Mouse (Mus musculus): Measurements from ENCODE around the gene Xpot. TPM values are rescaled to one million over a fixed set of nuclear protein-coding genes. Genes with fewer than 3 reads are reported as not detected.

Gene Xpot
- polyA plus RNA-seq (2015; fragmentation: Nextera tagmentation; extraction: Ambion mirVana), result 27.8 TPM in 2 replicates

- no peaks in the 10 kb centered on the region for H3K9me3 ChIP-seq (replicated peaks)
- no peaks in the 10 kb centered on the region for H3K27me3 ChIP-seq
- H3K4me2 ChIP-seq, result peak within 1 kb of the TSS; percentile 86
- WGBS, result under 1% methylated on average over 70 of the region's 70 CpGs
- ATAC-seq (replicated peaks; ENCODE audit: insufficient number of reproducible peaks, insufficient read depth, low FRiP score, low read depth), result peak; percentile 100
- peaks cover 16% of the 10 kb centered on the region for H3K36me3 ChIP-seq
- peaks cover 24% of the 10 kb centered on the region for H3K4me1 ChIP-seq (replicated peaks)
- H3K27ac ChIP-seq, result peak within 1 kb of the TSS; percentile 96
- H3K4me3 ChIP-seq, result peak within 1 kb of the TSS; percentile 97
- H3K9ac ChIP-seq, result peak within 1 kb of the TSS; percentile 89
These were observed at the start of gene Xpot for GRCm38 (mm10) chr10:121626186-121626882. TSS of gene Xpot (minus strand) at chr10:121626332.

- WGBS, result 75% methylated on average over 10 of the region's 10 CpGs
- ATAC-seq (replicated peaks; ENCODE audit: insufficient number of reproducible peaks, insufficient read depth, low FRiP score, low read depth), result no peak
These were observed 43.0 kb upstream of the Xpot start for GRCm38 (mm10) chr10:121669103-121669502.

GRCm38 (mm10) chr10:121665631-121666145 is 39.6 kb upstream of the Xpot start:
- whole genome bisulfite sequencing, result 61% methylated on average over 8 of the region's 8 CpGs
- Histone ChIP-seq H3K27me3 (no peaks in the 10 kb centered on the region), H3K27ac (no peak overlapping the region), H3K9me3 (replicated peaks) (no peaks in the 10 kb centered on the region), H3K4me2 (no peak overlapping the region), H3K9ac (no peak overlapping the region), H3K4me3 (no peak overlapping the region), H3K36me3 (no peaks in the 10 kb centered on the region), H3K4me1 (replicated peaks) (peaks cover 5% of the 10 kb centered on the region; the same call in 1 of the 2 replicates)
- no peak for ATAC-seq (replicated peaks; ENCODE audit: insufficient number of reproducible peaks, insufficient read depth, low FRiP score, low read depth)

More at GRCm38 (mm10) chr10:121669103-121669502, 43.0 kb upstream of the Xpot start:
- H3K4me2 ChIP-seq, result no peak overlapping the region
- no peak overlapping the region for H3K27ac ChIP-seq
- H3K36me3 ChIP-seq, result no peaks in the 10 kb centered on the region
- no peaks in the 10 kb centered on the region for H3K9me3 ChIP-seq (replicated peaks)
- peaks cover 10% of the 10 kb centered on the region; the same call in 1 of the 2 replicates for H3K4me1 ChIP-seq (replicated peaks)
- no peak overlapping the region for H3K4me3 ChIP-seq
- no peak overlapping the region for H3K9ac ChIP-seq
- no peaks in the 10 kb centered on the region for H3K27me3 ChIP-seq

DNA sequence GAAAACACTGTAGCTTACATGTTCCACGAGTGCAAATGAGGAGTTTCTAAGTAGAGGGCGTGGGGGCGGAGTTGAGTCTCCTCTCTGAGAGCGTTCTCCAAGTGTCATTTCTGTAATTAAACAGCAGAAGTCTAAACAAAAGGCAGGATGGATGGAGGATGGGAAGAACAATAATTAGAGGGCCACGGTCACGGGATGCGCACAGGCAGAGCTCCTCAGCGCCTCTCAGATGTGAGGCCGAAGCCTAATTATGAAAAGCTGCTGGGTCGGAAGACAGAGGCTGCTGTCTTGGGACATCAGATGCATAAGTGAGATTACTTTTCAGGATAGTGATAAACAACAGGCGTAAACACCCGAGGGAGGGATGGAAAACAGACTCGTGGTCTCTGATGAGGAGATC is 37.5 kb upstream of the Xpot start:
- Histone ChIP-seq H3K36me3 (no peaks in the 10 kb centered on the region), H3K4me3 (no peak overlapping the region), H3K27ac (no peak overlapping the region), H3K4me2 (no peak overlapping the region), H3K9ac (no peak overlapping the region), H3K4me1 (replicated peaks) (peaks cover 5% of the 10 kb centered on the region; the same call in 1 of the 2 replicates), H3K9me3 (replicated peaks) (no peaks in the 10 kb centered on the region), H3K27me3 (no peaks in the 10 kb centered on the region)
- 71% methylated on average over 13 of the region's 13 CpGs for WGBS
- ATAC-seq (replicated peaks; ENCODE audit: insufficient number of reproducible peaks, insufficient read depth, low FRiP score, low read depth), result no peak

- Histone ChIP-seq H3K27ac (no peak overlapping the region), H3K4me3 (no peak overlapping the region), H3K36me3 (no peaks in the 10 kb centered on the region), H3K27me3 (no peaks in the 10 kb centered on the region), H3K9me3 (replicated peaks) (no peaks in the 10 kb centered on the region), H3K4me2 (no peak overlapping the region), H3K9ac (no peak overlapping the region), H3K4me1 (replicated peaks) (peaks cover 5% of the 10 kb centered on the region; the same call in 1 of the 2 replicates)
- no peak for ATAC-seq (replicated peaks; ENCODE audit: insufficient number of reproducible peaks, insufficient read depth, low FRiP score, low read depth)
- WGBS, result 89% methylated on average over 2 of the region's 2 CpGs
These were observed 36.6 kb upstream of the Xpot start for GRCm38 (mm10) chr10:121662711-121663110.

DNA sequence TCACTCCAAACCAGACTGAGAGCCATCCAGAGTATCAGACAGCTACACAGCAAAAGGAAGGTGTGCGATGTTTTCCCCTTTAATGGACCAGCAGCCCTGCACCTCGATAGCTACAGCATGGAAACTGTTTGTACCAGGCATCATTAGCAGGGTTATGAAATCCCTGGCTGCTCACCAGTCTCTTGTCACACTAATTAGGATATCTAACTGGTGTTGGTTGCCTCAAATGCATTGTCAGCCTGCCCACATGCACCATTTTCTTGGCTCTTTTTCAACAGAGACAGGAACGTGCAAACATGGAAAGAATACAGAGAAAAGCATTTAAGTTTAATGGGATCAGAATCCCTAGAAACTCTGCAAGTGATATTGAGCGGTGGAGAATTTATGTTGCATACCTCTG is 29.8 kb upstream of the Xpot start:
- Histone ChIP-seq H3K4me1 (replicated peaks) (no peaks in the 10 kb centered on the region), H3K9me3 (replicated peaks) (no peaks in the 10 kb centered on the region), H3K4me2 (no peak overlapping the region), H3K27me3 (no peaks in the 10 kb centered on the region), H3K36me3 (no peaks in the 10 kb centered on the region), H3K27ac (no peak overlapping the region), H3K4me3 (no peak overlapping the region), H3K9ac (no peak overlapping the region)
- 85% methylated on average over 4 of the region's 4 CpGs for WGBS
- no peak for ATAC-seq (replicated peaks; ENCODE audit: insufficient number of reproducible peaks, insufficient read depth, low FRiP score, low read depth)

GRCm38 (mm10) chr10:121653079-121653478 is 26.9 kb upstream of the Xpot start:
- no peak overlapping the region for H3K27ac ChIP-seq
- H3K9me3 ChIP-seq (replicated peaks), result no peaks in the 10 kb centered on the region
- no peak overlapping the region for H3K9ac ChIP-seq
- H3K27me3 ChIP-seq, result no peaks in the 10 kb centered on the region
- no peaks in the 10 kb centered on the region for H3K36me3 ChIP-seq
- H3K4me1 ChIP-seq (replicated peaks), result no peaks in the 10 kb centered on the region
- no peak overlapping the region for H3K4me3 ChIP-seq
- WGBS, result 85% methylated on average over 1 of the region's 1 CpGs
- no peak for ATAC-seq (replicated peaks; ENCODE audit: insufficient number of reproducible peaks, insufficient read depth, low FRiP score, low read depth)
- H3K4me2 ChIP-seq, result no peak overlapping the region

GRCm38 (mm10) chr10:121646294-121646693 is 20.2 kb upstream of the Xpot start:
- Histone ChIP-seq H3K4me2 (no peak overlapping the region), H3K4me1 (replicated peaks) (peaks cover 9% of the 10 kb centered on the region), H3K9me3 (replicated peaks) (no peaks in the 10 kb centered on the region), H3K27me3 (peaks cover 29% of the 10 kb centered on the region), H3K4me3 (no peak overlapping the region), H3K9ac (no peak overlapping the region), H3K27ac (no peak overlapping the region), H3K36me3 (no peaks in the 10 kb centered on the region)
- WGBS, result 51% methylated on average over 6 of the region's 6 CpGs
- no peak for ATAC-seq (replicated peaks; ENCODE audit: insufficient number of reproducible peaks, insufficient read depth, low FRiP score, low read depth)

- Histone ChIP-seq H3K4me3 (peak overlapping the region; percentile 49), H3K4me2 (peak overlapping the region; percentile 88), H3K27ac (no peak overlapping the region), H3K4me1 (replicated peaks) (peaks cover 14% of the 10 kb centered on the region), H3K36me3 (no peaks in the 10 kb centered on the region), H3K9me3 (replicated peaks) (no peaks in the 10 kb centered on the region), H3K9ac (peak overlapping the region; percentile 25), H3K27me3 (peaks cover 34% of the 10 kb centered on the region)
- WGBS, result 7% methylated on average over 28 of the region's 28 CpGs
- no peak for ATAC-seq (replicated peaks; ENCODE audit: insufficient number of reproducible peaks, insufficient read depth, low FRiP score, low read depth)
These were observed 16.2 kb upstream of the Xpot start for GRCm38 (mm10) chr10:121642054-121642947.

DNA sequence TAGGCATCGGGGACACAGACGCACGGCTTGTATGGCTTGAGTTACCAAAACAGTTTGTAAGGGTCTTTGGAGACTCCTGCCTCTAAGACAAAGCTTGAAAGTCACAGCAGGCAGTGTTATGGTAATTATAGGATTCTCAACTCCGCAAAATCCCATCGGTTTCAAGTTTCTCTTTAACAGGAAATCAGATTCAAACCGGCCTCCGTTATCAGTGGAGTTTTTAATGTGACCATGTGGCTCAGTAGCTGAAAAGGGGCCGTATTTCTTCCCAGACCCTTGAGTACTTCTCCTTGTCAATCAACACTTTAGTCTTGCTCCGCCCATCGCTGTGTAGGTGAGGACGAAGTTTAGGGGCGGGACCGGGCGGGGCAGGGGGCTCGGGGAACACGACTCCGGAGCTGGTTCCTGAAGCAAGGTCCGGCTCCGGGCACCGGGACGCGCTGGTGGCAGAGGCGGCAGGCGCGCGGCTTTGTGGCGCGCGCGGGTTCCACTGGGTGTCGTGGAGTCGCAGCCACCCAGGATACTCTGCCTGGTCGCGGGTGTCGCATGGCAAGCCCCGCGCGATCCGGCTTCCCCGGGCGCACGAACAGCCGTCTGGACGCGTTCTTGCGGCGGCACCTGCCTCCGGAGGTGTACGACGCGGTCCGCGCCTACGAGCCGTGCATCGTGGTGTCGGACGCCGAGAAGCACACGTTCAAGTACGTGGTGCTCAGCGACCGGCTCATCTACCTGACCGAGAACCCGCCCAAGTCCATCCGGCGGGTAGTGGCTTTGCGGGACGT is 15.3 kb upstream of the Xpot start, which contains the start of gene D930020B18Rik:
TSS of gene D930020B18Rik (plus strand) at position 317 of the 782 bp plus-strand sequence.
- Histone ChIP-seq H3K27me3 (peaks cover 34% of the 10 kb centered on the region), H3K27ac (no peak within 1 kb of the TSS), H3K9ac (peak within 1 kb of the TSS; percentile 25), H3K4me2 (peak within 1 kb of the TSS; percentile 88), H3K9me3 (replicated peaks) (no peaks in the 10 kb centered on the region), H3K4me1 (replicated peaks) (peaks cover 14% of the 10 kb centered on the region), H3K36me3 (no peaks in the 10 kb centered on the region), H3K4me3 (peak within 1 kb of the TSS; percentile 49)
- ATAC-seq (replicated peaks; ENCODE audit: insufficient number of reproducible peaks, insufficient read depth, low FRiP score, low read depth), result no peak
- under 1% methylated on average over 69 of the region's 69 CpGs for whole genome bisulfite sequencing

DNA sequence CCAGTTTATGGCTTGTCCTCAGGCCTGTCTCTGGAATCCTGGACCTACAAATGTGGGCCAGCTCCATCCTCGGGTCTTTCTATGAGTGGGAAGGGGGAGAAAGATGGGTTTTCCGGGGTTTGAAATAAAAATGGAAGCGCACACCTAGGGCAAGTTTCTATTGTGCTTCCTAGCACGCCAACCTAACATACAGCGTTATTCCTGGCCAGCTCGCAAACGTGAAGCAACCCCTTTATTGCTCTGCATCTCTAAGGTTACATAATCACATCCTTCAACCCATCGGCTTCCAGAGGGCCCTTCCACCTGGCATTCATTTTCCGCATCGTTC is 14.8 kb upstream of the Xpot start:
- no peak for ATAC-seq (replicated peaks; ENCODE audit: insufficient number of reproducible peaks, insufficient read depth, low FRiP score, low read depth)
- H3K4me1 ChIP-seq (replicated peaks), result peaks cover 14% of the 10 kb centered on the region
- H3K9ac ChIP-seq, result 0 out of 2 replicates have a peak overlapping the region, but pooled peaks have one; percentile 25
- H3K27ac ChIP-seq, result no peak overlapping the region
- peak overlapping the region; percentile 49 for H3K4me3 ChIP-seq
- peaks cover 34% of the 10 kb centered on the region for H3K27me3 ChIP-seq
- H3K4me2 ChIP-seq, result peak overlapping the region; percentile 88
- H3K9me3 ChIP-seq (replicated peaks), result no peaks in the 10 kb centered on the region
- H3K36me3 ChIP-seq, result no peaks in the 10 kb centered on the region
- WGBS, result 17% methylated on average over 10 of the region's 10 CpGs

Data from heart, embryonic 15.5 days (tissue).